Mouse (Mus musculus): Measurements from ENCODE around the gene Gal. TPM values are rescaled to one million over a fixed set of nuclear protein-coding genes. Genes with fewer than 3 reads are reported as not detected.

Gal gene
- polyA plus RNA-seq, 1 experiment from 2014 or later = 9.8 TPM

DNA sequence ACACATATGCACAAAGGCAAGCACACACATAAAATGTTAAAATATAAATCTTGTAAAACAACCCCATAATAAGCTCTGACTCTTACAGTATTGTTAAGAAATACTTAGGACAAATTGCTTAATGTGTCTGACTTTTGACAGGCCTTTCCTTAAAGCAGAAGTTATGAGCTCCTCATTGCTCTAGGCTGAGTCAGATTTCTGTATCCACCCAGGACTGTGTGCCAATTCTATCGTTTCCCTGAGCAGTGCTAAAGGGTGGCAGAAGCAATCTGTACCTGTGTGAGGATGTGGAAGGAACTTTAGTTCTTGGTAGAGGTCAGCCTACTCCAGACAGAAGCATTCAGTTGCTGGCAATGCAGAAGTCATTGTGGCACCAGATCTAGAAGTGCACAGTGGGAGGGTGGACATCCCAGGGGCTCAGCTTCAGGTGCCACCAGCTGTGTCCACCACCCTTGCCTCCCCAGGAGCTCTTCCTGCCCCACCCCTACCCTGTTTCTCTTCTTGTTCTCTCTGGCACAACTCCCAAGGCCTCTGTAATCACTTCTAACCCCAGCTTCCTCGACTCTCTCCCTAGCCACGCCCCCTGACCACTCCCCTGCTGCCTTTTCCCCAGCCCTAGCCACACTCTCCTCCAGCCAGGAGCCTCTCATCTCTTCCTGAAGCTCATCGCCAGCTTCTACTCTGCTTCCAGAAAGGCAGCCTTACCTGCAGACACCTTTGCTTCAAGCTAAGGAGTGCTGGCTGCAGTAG lies 37.2 kb downstream of the Gal start:
- Histone ChIP-seq H3K9me3 (ENCODE audit: control insufficient read depth, low read length) (no peaks in the 10 kb centered on the region), H3K4me2 (ENCODE audit: low read length) (no peak overlapping the region)
- no peak for ATAC-seq

GRCm38 (mm10) chr19:3375945-3376495 lies 38.3 kb downstream of the Gal start:
- no peaks in the 10 kb centered on the region for H3K4me1 ChIP-seq (replicated peaks; ENCODE audit: control insufficient read depth, insufficient read depth, low read length)
- no peak for ATAC-seq
- H3K27ac ChIP-seq (ENCODE audit: low read length) = no peak overlapping the region
- no peak overlapping the region for H3K9ac ChIP-seq (replicated peaks; ENCODE audit: low read depth, low read length)
- H3K4me3 ChIP-seq (replicated peaks; ENCODE audit: low read length) = no peak overlapping the region
- WGBS = 70% methylated on average over 7 of the region's 7 CpGs
- H3K4me2 ChIP-seq (ENCODE audit: low read length) = no peak overlapping the region
- H3K27me3 ChIP-seq (replicated peaks; ENCODE audit: control insufficient read depth, insufficient read depth, low read length) = no peaks in the 10 kb centered on the region
- no peaks in the 10 kb centered on the region for H3K36me3 ChIP-seq (ENCODE audit: control insufficient read depth, insufficient read depth)
- H3K9me3 ChIP-seq (ENCODE audit: control insufficient read depth, low read length) = no peaks in the 10 kb centered on the region

More for the DNA sequence above, 37.2 kb downstream of the Gal start:
- Histone ChIP-seq H3K27ac (ENCODE audit: low read length) (no peak overlapping the region), H3K9ac (replicated peaks; ENCODE audit: low read depth, low read length) (no peak overlapping the region), H3K4me1 (replicated peaks; ENCODE audit: control insufficient read depth, insufficient read depth, low read length) (no peaks in the 10 kb centered on the region), H3K27me3 (replicated peaks; ENCODE audit: control insufficient read depth, insufficient read depth, low read length) (no peaks in the 10 kb centered on the region), H3K36me3 (ENCODE audit: control insufficient read depth, insufficient read depth) (no peaks in the 10 kb centered on the region), H3K4me3 (replicated peaks; ENCODE audit: low read length) (no peak overlapping the region)
- WGBS = 36% methylated on average over 4 of the region's 4 CpGs

DNA sequence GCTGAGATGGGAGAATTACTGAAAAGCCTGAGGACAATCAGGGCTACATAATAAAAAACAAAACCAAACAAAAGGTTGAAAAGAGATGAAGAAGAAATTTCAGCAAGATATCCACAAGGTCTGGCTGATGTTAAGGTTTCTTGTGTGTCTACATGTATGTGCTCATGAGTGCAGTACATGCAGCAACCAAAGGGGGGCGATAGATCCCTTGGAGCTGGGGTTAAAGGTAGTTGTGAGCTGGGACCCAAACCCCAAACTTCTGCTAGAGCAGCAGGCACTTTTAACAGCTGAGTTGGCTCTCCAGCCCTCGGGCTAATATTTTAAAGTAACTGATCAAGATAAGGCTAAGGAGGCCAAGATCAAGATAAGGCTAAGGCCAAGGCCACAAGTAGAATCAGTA lies 40.3 kb downstream of the Gal start:
- Histone ChIP-seq H3K9ac (replicated peaks; ENCODE audit: low read depth, low read length) (no peak overlapping the region), H3K27me3 (replicated peaks; ENCODE audit: control insufficient read depth, insufficient read depth, low read length) (no peaks in the 10 kb centered on the region), H3K4me3 (replicated peaks; ENCODE audit: low read length) (no peak overlapping the region), H3K36me3 (ENCODE audit: control insufficient read depth, insufficient read depth) (no peaks in the 10 kb centered on the region), H3K4me2 (ENCODE audit: low read length) (no peak overlapping the region), H3K4me1 (replicated peaks; ENCODE audit: control insufficient read depth, insufficient read depth, low read length) (no peaks in the 10 kb centered on the region), H3K9me3 (ENCODE audit: control insufficient read depth, low read length) (no peaks in the 10 kb centered on the region), H3K27ac (ENCODE audit: low read length) (no peak overlapping the region)
- ATAC-seq = no peak
- WGBS = 60% methylated on average over 2 of the region's 2 CpGs

- Histone ChIP-seq H3K4me3 (replicated peaks; ENCODE audit: low read length) (no peak overlapping the region), H3K27me3 (replicated peaks; ENCODE audit: control insufficient read depth, insufficient read depth, low read length) (no peaks in the 10 kb centered on the region), H3K4me1 (replicated peaks; ENCODE audit: control insufficient read depth, insufficient read depth, low read length) (no peaks in the 10 kb centered on the region), H3K36me3 (ENCODE audit: control insufficient read depth, insufficient read depth) (no peaks in the 10 kb centered on the region), H3K27ac (ENCODE audit: low read length) (no peak overlapping the region), H3K4me2 (ENCODE audit: low read length) (no peak overlapping the region), H3K9ac (replicated peaks; ENCODE audit: low read depth, low read length) (no peak overlapping the region), H3K9me3 (ENCODE audit: control insufficient read depth, low read length) (no peaks in the 10 kb centered on the region)
- 75% methylated on average over 12 of the region's 12 CpGs for WGBS
- no peak for ATAC-seq
Observed at GRCm38 (mm10) chr19:3373380-3373779, 41.0 kb downstream of the Gal start.

DNA sequence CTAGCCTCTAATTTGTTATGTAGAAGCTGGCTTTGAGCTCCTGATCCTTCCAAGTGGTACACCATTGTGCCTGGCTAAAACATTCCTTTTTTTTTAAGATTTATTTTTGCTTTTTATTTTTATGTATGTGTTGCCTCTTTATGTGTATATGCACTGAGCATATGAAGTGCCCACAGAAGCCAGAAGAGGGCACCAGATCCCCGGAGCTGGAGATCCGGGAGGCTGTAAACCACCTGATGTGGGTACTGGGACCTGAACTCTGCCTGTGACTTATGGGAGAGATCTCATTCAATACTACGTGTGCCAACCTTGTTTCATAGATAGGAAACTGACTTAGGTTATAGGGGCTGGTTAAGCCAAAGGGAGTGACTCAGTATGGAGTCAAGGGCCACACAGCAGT lies 46.1 kb downstream of the Gal start:
- Histone ChIP-seq H3K4me3 (replicated peaks; ENCODE audit: low read length) (no peak overlapping the region), H3K4me2 (ENCODE audit: low read length) (no peak overlapping the region), H3K27ac (ENCODE audit: low read length) (no peak overlapping the region), H3K27me3 (replicated peaks; ENCODE audit: control insufficient read depth, insufficient read depth, low read length) (no peaks in the 10 kb centered on the region), H3K4me1 (replicated peaks; ENCODE audit: control insufficient read depth, insufficient read depth, low read length) (no peaks in the 10 kb centered on the region), H3K9me3 (ENCODE audit: control insufficient read depth, low read length) (peaks cover 2% of the 10 kb centered on the region; the same call in 1 of the 2 replicates), H3K9ac (replicated peaks; ENCODE audit: low read depth, low read length) (no peak overlapping the region), H3K36me3 (ENCODE audit: control insufficient read depth, insufficient read depth) (no peaks in the 10 kb centered on the region)
- ATAC-seq = no peak
- WGBS = 91% methylated on average over 3 of the region's 3 CpGs

DNA sequence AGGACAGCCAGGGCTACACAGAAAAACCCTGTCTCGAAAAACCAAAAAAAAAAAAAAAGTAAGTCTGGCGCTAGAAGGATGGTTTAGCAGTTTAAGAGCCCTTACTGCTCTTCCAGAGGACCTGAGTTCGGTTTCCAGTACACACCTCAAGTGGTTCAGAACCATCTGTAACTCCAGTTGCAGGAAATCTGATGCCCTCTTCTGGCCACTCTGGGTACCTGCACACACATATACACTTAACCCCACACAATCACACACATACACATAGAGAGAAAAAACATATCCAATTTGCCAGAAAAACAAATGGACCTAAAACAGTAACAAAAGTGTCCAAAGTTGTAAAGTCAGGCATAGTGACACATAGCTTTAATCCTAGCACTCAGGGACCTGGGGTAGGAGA lies 49.3 kb downstream of the Gal start:
- Histone ChIP-seq H3K27ac (ENCODE audit: low read length) (no peak overlapping the region), H3K4me1 (replicated peaks; ENCODE audit: control insufficient read depth, insufficient read depth, low read length) (no peaks in the 10 kb centered on the region), H3K27me3 (replicated peaks; ENCODE audit: control insufficient read depth, insufficient read depth, low read length) (no peaks in the 10 kb centered on the region), H3K9me3 (ENCODE audit: control insufficient read depth, low read length) (peaks cover 2% of the 10 kb centered on the region; the same call in 1 of the 2 replicates), H3K4me3 (replicated peaks; ENCODE audit: low read length) (no peak overlapping the region), H3K36me3 (ENCODE audit: control insufficient read depth, insufficient read depth) (no peaks in the 10 kb centered on the region), H3K4me2 (ENCODE audit: low read length) (no peak overlapping the region), H3K9ac (replicated peaks; ENCODE audit: low read depth, low read length) (no peak overlapping the region)
- WGBS = 95% methylated on average over 3 of the region's 3 CpGs
- ATAC-seq = no peak

DNA sequence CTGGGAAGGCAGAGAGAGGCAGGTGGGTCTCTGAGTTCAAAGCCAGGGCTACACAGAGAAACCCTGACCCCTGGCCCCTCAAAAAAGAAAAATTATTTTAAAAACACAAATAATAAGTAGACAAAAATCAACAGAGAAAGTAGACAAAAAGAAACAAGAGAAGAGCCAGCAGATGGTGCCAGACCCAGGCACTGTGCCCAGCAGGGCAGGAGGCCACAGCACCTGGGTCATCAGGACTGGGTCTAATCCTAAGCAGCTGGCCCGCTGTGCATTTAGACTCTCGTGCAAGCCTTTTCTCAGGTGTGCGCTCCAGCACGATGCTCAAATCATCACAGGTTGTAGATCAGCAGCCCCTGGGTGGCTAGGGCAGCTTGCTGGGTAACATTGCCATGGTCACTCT lies 50.8 kb downstream of the Gal start:
- Histone ChIP-seq H3K4me3 (replicated peaks; ENCODE audit: low read length) (no peak overlapping the region), H3K9me3 (ENCODE audit: control insufficient read depth, low read length) (peaks cover 2% of the 10 kb centered on the region; the same call in 1 of the 2 replicates), H3K36me3 (ENCODE audit: control insufficient read depth, insufficient read depth) (no peaks in the 10 kb centered on the region), H3K27me3 (replicated peaks; ENCODE audit: control insufficient read depth, insufficient read depth, low read length) (no peaks in the 10 kb centered on the region), H3K9ac (replicated peaks; ENCODE audit: low read depth, low read length) (no peak overlapping the region), H3K4me2 (ENCODE audit: low read length) (no peak overlapping the region), H3K27ac (ENCODE audit: low read length) (no peak overlapping the region), H3K4me1 (replicated peaks; ENCODE audit: control insufficient read depth, insufficient read depth, low read length) (no peaks in the 10 kb centered on the region)
- 88% methylated on average over 4 of the region's 4 CpGs for WGBS
- ATAC-seq = no peak

Other genes with a start within 250 kb of the Gal start
- 92.5 and 95.7 TPM in 2 replicates for gene Mrpl21, start 131.6 kb downstream of the Gal start, polyA plus RNA-seq (2015; fragmentation: Nextera tagmentation; extraction: Ambion mirVana)
- 12.0 and 12.4 TPM in 2 replicates for gene Ighmbp2, start 131.5 kb downstream of the Gal start, polyA plus RNA-seq (2015; fragmentation: Nextera tagmentation; extraction: Ambion mirVana)
- gene Cpt1a, start 92.2 kb downstream of the Gal start, polyA plus RNA-seq (2015; fragmentation: Nextera tagmentation; extraction: Ambion mirVana) = 13.8 and 16.1 TPM in 2 replicates
- gene Tesmin, start 25.7 kb downstream of the Gal start, polyA plus RNA-seq (2015; fragmentation: Nextera tagmentation; extraction: Ambion mirVana) = 0.24 and 0.32 TPM in 2 replicates
- gene Ppp6r3, start 161.2 kb upstream of the Gal start, polyA plus RNA-seq (2015; fragmentation: Nextera tagmentation; extraction: Ambion mirVana) = 68.4 and 73.4 TPM in 2 replicates